Mouse (Mus musculus): Measurements from ENCODE around the gene Gm43517. TPM values are rescaled to one million over a fixed set of nuclear protein-coding genes. Genes with fewer than 3 reads are reported as not detected.

Gene Gm43517
- polyA plus RNA-seq, 1 experiment from 2014 or later = not detected

- no peak for ATAC-seq (ENCODE audit: insufficient read depth, low FRiP score)
- no peak overlapping the region for H3K4me2 ChIP-seq (ENCODE audit: low read depth, low read length)
- H3K9me3 ChIP-seq (replicated peaks; ENCODE audit: control insufficient read depth, low read length) = no peaks in the 10 kb centered on the region
- H3K27ac ChIP-seq (ENCODE audit: low read length) = no peak overlapping the region
- no peak overlapping the region for H3K9ac ChIP-seq (ENCODE audit: low read length)
- H3K4me1 ChIP-seq (ENCODE audit: control insufficient read depth, insufficient read depth, low read length) = peaks cover 4% of the 10 kb centered on the region
- peaks cover 62% of the 10 kb centered on the region for H3K27me3 ChIP-seq (ENCODE audit: control insufficient read depth, insufficient read depth, low read length)
- H3K4me3 ChIP-seq (replicated peaks; ENCODE audit: low read length) = no peak overlapping the region
- H3K36me3 ChIP-seq (ENCODE audit: control insufficient read depth, insufficient read depth, low read length) = no peaks in the 10 kb centered on the region
Measured at GRCm38 (mm10) chr12:49398163-49398540, 13.2 kb downstream of the Gm43517 start.

GRCm38 (mm10) chr12:49398636-49399035, 13.7 kb downstream of the Gm43517 start:
- ATAC-seq (ENCODE audit: insufficient read depth, low FRiP score) = no peak
- 23% methylated on average over 3 of the region's 3 CpGs for WGBS
- H3K36me3 ChIP-seq (ENCODE audit: control insufficient read depth, insufficient read depth, low read length) = no peaks in the 10 kb centered on the region

DNA sequence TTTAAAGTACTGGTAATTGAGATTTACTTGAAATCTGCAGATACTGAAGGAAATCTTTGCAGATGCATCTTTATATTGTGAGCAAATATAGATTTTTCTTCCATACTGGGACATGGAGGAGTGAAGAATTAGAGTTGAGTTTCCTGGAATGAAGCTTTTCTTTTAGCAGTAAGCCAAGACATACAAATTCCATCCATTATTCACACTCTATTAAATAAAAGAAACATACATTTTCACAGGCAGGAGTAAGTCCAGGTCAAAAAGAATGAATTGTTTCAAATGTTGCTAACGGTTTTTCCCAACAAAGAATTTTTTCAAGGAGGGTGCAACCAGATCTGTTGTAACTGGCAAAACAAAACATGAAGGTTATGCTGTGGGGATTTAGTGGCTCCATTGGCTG, 14.6 kb downstream of the Gm43517 start:
- 2% methylated on average over 1 of the region's 1 CpGs for WGBS
- no peak overlapping the region for H3K27ac ChIP-seq (ENCODE audit: low read length)
- H3K27me3 ChIP-seq (ENCODE audit: control insufficient read depth, insufficient read depth, low read length) = peaks cover 60% of the 10 kb centered on the region

More at GRCm38 (mm10) chr12:49398636-49399035, 13.7 kb downstream of the Gm43517 start:
- H3K27me3 ChIP-seq (ENCODE audit: control insufficient read depth, insufficient read depth, low read length) = peaks cover 65% of the 10 kb centered on the region
- no peak overlapping the region for H3K4me2 ChIP-seq (ENCODE audit: low read depth, low read length)
- H3K9me3 ChIP-seq (replicated peaks; ENCODE audit: control insufficient read depth, low read length) = no peaks in the 10 kb centered on the region
- no peak overlapping the region for H3K4me3 ChIP-seq (replicated peaks; ENCODE audit: low read length)
- no peak overlapping the region for H3K27ac ChIP-seq (ENCODE audit: low read length)
- H3K4me1 ChIP-seq (ENCODE audit: control insufficient read depth, insufficient read depth, low read length) = peaks cover 4% of the 10 kb centered on the region
- no peak overlapping the region for H3K9ac ChIP-seq (ENCODE audit: low read length)

DNA sequence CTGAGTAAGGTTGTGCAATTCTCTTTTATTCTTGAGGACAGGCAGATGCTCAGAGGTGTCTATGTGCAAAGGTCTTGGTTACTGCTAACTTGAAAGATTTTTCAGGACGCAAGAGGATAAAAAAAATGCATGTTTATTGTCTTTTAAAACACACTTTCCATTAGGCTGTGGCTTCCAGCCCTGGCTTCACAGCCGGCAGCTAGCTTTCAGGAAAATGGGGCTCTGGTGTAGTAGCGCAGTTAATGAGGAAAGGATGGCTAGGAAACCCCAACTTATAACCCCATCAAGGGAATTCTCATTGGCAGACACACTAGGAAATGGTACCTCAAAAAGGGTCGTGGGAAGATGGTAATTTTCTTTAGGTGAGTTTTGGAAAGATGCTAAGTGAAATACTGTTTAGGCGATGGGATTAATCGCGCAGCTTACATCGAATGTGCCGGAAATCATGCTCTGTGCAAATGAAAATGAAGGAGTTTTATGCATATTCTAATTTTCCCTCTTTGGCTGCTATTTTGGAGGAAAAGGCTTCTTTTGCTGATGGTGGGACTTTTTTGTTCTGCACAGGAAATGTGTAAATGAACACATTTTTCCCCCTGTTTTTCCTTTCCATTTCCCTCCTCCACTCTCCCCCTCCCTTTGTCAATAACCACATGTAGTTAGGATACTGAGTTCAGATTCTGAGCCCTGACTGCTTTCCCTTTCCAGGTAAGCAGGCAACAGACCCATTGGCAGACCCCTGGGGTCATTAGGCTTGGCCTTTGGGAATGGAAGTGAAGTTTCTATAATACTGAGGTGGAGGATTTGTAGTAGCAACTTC, 15.3 kb downstream of the Gm43517 start:
- 6% methylated on average over 9 of the region's 9 CpGs for WGBS
- ATAC-seq (ENCODE audit: insufficient read depth, low FRiP score) = no peak
- Histone ChIP-seq H3K36me3 (ENCODE audit: control insufficient read depth, insufficient read depth, low read length) (no peaks in the 10 kb centered on the region), H3K27me3 (ENCODE audit: control insufficient read depth, insufficient read depth, low read length) (peaks cover 54% of the 10 kb centered on the region), H3K4me3 (replicated peaks; ENCODE audit: low read length) (no peak overlapping the region), H3K9me3 (replicated peaks; ENCODE audit: control insufficient read depth, low read length) (no peaks in the 10 kb centered on the region), H3K4me1 (ENCODE audit: control insufficient read depth, insufficient read depth, low read length) (peaks cover 4% of the 10 kb centered on the region), H3K27ac (ENCODE audit: low read length) (no peak overlapping the region), H3K4me2 (ENCODE audit: low read depth, low read length) (no peak overlapping the region), H3K9ac (ENCODE audit: low read length) (no peak overlapping the region)

More for the DNA sequence above, 14.6 kb downstream of the Gm43517 start:
- H3K4me1 ChIP-seq (ENCODE audit: control insufficient read depth, insufficient read depth, low read length) = peaks cover 4% of the 10 kb centered on the region
- no peak overlapping the region for H3K4me2 ChIP-seq (ENCODE audit: low read depth, low read length)
- H3K4me3 ChIP-seq (replicated peaks; ENCODE audit: low read length) = no peak overlapping the region
- no peak for ATAC-seq (ENCODE audit: insufficient read depth, low FRiP score)
- H3K9me3 ChIP-seq (replicated peaks; ENCODE audit: control insufficient read depth, low read length) = no peaks in the 10 kb centered on the region
- H3K36me3 ChIP-seq (ENCODE audit: control insufficient read depth, insufficient read depth, low read length) = no peaks in the 10 kb centered on the region
- no peak overlapping the region for H3K9ac ChIP-seq (ENCODE audit: low read length)

DNA sequence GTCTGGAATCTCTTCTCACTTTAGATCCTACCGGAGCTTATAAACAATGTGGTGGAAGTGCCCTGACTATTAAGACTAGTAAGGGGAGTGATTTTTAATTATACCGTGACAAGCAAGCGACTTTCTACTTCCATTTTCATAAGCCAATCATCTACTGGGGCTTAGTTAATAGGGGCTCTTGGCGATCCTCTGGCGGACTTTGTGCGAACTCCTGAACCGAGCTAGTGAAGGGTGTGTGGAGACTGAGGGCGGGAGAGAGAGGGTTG, 15.8 kb downstream of the Gm43517 start:
- under 1% methylated on average over 8 of the region's 8 CpGs for WGBS
- no peak overlapping the region for H3K27ac ChIP-seq (ENCODE audit: low read length)
- no peak for ATAC-seq (ENCODE audit: insufficient read depth, low FRiP score)
- no peak overlapping the region for H3K9ac ChIP-seq (ENCODE audit: low read length)
- H3K27me3 ChIP-seq (ENCODE audit: control insufficient read depth, insufficient read depth, low read length) = peaks cover 53% of the 10 kb centered on the region
- H3K4me3 ChIP-seq (replicated peaks; ENCODE audit: low read length) = peak overlapping the region; percentile 46
- peak overlapping the region; percentile 74 for H3K4me2 ChIP-seq (ENCODE audit: low read depth, low read length)
- no peaks in the 10 kb centered on the region for H3K9me3 ChIP-seq (replicated peaks; ENCODE audit: control insufficient read depth, low read length)
- no peaks in the 10 kb centered on the region for H3K36me3 ChIP-seq (ENCODE audit: control insufficient read depth, insufficient read depth, low read length)
- H3K4me1 ChIP-seq (ENCODE audit: control insufficient read depth, insufficient read depth, low read length) = peaks cover 4% of the 10 kb centered on the region

GRCm38 (mm10) chr12:49401119-49401795, 16.3 kb downstream of the Gm43517 start:
- H3K4me3 ChIP-seq (replicated peaks; ENCODE audit: low read length) = peak overlapping the region; percentile 46
- no peak overlapping the region for H3K27ac ChIP-seq (ENCODE audit: low read length)
- ATAC-seq (ENCODE audit: insufficient read depth, low FRiP score) = peak; percentile 68
- H3K4me2 ChIP-seq (ENCODE audit: low read depth, low read length) = peak overlapping the region; percentile 74
- H3K9me3 ChIP-seq (replicated peaks; ENCODE audit: control insufficient read depth, low read length) = no peaks in the 10 kb centered on the region
- H3K36me3 ChIP-seq (ENCODE audit: control insufficient read depth, insufficient read depth, low read length) = no peaks in the 10 kb centered on the region
- peaks cover 4% of the 10 kb centered on the region for H3K4me1 ChIP-seq (ENCODE audit: control insufficient read depth, insufficient read depth, low read length)
- H3K27me3 ChIP-seq (ENCODE audit: control insufficient read depth, insufficient read depth, low read length) = peaks cover 53% of the 10 kb centered on the region
- peak overlapping the region; percentile 60; the same call in 1 of the 2 replicates for H3K9ac ChIP-seq (ENCODE audit: low read length)
- WGBS = under 1% methylated on average over 68 of the region's 68 CpGs

DNA sequence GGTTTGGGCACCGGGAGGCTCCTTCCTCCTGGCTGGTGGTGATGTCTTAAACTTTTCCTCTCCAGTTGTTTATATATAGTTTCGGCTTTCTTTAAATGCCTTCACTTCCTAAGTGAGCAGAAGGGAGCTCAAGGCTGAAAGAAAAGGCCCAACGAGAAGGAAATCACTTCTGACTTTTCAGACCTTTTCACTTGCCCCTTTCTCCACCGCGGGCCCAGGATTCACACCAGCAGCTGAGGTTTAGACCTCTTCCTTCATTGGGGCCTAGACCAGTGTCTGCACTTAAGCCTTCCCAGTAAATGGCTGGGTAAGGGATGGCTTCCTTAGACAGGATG, 16.8 kb downstream of the Gm43517 start:
- H3K27me3 ChIP-seq (ENCODE audit: control insufficient read depth, insufficient read depth, low read length) = peaks cover 50% of the 10 kb centered on the region
- no peak for ATAC-seq (ENCODE audit: insufficient read depth, low FRiP score)

DNA sequence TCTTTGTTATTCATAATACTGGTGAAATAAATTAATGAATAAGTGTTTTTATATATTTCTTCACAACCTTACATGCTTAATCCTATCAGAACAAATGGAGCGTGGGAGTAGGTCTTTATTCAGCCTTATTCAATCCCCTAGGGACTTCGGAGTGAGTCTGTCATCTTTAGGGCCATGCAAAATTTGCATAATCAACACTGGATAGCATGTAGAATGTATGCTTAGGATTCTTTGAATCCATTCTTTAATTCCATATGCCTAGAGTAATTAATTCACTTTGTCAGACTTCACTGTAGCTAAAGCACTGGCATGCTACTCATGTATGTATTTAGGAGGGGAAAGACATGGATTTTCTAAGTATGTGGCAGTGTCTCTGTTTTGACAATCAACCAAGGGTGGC, 24.9 kb downstream of the Gm43517 start:
- Histone ChIP-seq H3K27me3 (ENCODE audit: control insufficient read depth, insufficient read depth, low read length) (no peaks in the 10 kb centered on the region; the same call in 1 of the 2 replicates), H3K4me2 (ENCODE audit: low read depth, low read length) (no peak overlapping the region), H3K4me3 (replicated peaks; ENCODE audit: low read length) (no peak overlapping the region), H3K36me3 (ENCODE audit: control insufficient read depth, insufficient read depth, low read length) (no peaks in the 10 kb centered on the region), H3K9ac (ENCODE audit: low read length) (no peak overlapping the region), H3K4me1 (ENCODE audit: control insufficient read depth, insufficient read depth, low read length) (no peaks in the 10 kb centered on the region), H3K9me3 (replicated peaks; ENCODE audit: control insufficient read depth, low read length) (no peaks in the 10 kb centered on the region), H3K27ac (ENCODE audit: low read length) (no peak overlapping the region)
- no peak for ATAC-seq (ENCODE audit: insufficient read depth, low FRiP score)
- 85% methylated on average over 2 of the region's 2 CpGs for WGBS

More for the DNA sequence above, 16.8 kb downstream of the Gm43517 start:
- H3K4me2 ChIP-seq (ENCODE audit: low read depth, low read length) = peak overlapping the region; percentile 74
- H3K27ac ChIP-seq (ENCODE audit: low read length) = no peak overlapping the region
- no peak overlapping the region for H3K9ac ChIP-seq (ENCODE audit: low read length)
- no peaks in the 10 kb centered on the region for H3K36me3 ChIP-seq (ENCODE audit: control insufficient read depth, insufficient read depth, low read length)
- H3K9me3 ChIP-seq (replicated peaks; ENCODE audit: control insufficient read depth, low read length) = no peaks in the 10 kb centered on the region
- H3K4me1 ChIP-seq (ENCODE audit: control insufficient read depth, insufficient read depth, low read length) = peaks cover 4% of the 10 kb centered on the region
- WGBS = under 1% methylated on average over 5 of the region's 5 CpGs
- peak overlapping the region; percentile 46 for H3K4me3 ChIP-seq (replicated peaks; ENCODE audit: low read length)

DNA sequence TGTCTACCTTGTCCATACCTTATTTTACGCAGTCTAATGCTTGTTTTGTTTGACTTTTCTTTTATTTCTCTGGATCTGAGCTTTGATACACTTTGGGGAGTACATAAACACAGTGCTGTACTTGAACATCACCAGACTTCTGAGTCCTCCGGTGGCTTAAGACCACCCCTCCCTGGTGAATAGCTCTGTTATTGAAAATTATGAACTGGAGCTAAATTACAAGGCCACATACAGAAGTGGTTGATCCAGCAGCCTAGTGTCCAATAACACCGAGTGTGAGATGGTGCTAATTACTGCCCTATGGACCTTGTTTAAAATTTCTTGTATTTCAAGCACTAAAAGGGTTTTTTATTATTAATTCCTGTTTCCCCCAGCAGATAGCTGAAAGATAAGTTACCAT, 33.0 kb downstream of the Gm43517 start:
- Histone ChIP-seq H3K36me3 (ENCODE audit: control insufficient read depth, insufficient read depth, low read length) (no peaks in the 10 kb centered on the region), H3K27me3 (ENCODE audit: control insufficient read depth, insufficient read depth, low read length) (no peaks in the 10 kb centered on the region), H3K4me2 (ENCODE audit: low read depth, low read length) (no peak overlapping the region), H3K9ac (ENCODE audit: low read length) (no peak overlapping the region), H3K27ac (ENCODE audit: low read length) (no peak overlapping the region), H3K9me3 (replicated peaks; ENCODE audit: control insufficient read depth, low read length) (no peaks in the 10 kb centered on the region), H3K4me1 (ENCODE audit: control insufficient read depth, insufficient read depth, low read length) (no peaks in the 10 kb centered on the region), H3K4me3 (replicated peaks; ENCODE audit: low read length) (no peak overlapping the region)
- 64% methylated on average over 3 of the region's 3 CpGs for WGBS
- ATAC-seq (ENCODE audit: insufficient read depth, low FRiP score) = no peak

All from stomach, embryonic 16.5 days (tissue).